Mouse (Mus musculus): ENCODE measurements around the gene Itih3.

The Itih3 gene

DNA sequence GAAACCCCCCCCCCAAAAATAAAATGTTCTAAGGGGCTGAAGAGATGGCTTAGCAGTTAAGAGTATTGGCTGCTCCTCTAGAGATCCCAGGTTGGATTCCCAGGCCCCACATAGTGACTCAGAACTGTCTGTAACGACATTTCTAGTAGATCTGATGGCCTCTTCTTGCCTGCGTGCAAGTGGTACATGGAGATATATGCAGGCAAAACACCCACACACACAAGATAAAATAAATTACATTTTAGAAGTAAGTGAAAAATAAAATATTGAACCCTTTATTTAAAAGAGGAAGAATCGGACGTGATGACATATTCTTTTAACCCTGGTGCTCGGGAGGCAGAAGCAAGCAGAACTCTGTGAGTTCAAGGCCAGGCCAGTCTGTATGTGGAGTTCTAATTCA is 20.9 kb downstream of the Itih3 start:
- no peak for DNase-seq (ENCODE audit: low spot score)

DNA sequence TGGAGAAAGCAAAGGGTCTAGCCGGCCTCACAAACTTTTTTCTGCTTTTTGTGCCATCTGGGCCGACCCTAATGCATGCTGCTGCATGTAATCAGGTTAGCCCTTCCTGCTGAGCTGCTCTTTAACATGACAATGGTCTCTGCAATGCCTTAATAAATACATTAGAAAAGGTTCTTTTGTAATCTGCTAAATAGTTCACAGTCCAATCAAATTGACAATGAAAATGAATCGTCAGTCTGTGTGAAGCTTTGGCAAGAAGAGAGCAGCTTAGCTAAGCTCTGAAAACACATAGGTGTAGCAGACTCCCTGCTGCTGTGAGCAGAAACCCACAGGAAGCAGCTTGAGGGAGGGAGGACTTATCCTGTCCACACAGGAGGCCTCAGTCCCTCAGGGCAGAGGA is 23.6 kb downstream of the Itih3 start:
- no peak for DNase-seq (ENCODE audit: low spot score)

DNA sequence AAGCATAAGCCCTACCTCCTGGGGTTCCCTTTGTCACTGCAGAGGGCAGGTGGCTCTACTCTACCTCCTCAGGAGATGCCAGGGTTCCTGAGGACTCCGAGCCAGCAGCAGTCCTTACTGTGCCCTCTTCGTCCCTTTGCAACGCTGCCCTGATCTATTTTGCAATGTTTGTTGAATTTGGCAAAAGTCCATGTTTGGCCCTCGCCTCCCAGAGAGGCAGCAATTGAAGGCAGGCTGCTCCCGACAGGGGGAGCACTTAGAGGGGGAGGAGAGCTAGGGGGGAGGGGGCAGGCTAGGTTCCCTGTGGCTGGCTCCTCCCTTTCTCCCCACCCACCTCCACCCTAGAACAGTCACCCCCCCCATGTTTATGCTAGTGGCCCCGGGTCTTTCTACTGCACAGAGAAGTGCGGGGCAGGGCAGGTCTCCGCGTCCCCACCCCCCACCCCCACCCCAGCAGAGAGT is 35.3 kb downstream of the Itih3 start:
- peak; percentile 74 for DNase-seq (ENCODE audit: low spot score)

DNA sequence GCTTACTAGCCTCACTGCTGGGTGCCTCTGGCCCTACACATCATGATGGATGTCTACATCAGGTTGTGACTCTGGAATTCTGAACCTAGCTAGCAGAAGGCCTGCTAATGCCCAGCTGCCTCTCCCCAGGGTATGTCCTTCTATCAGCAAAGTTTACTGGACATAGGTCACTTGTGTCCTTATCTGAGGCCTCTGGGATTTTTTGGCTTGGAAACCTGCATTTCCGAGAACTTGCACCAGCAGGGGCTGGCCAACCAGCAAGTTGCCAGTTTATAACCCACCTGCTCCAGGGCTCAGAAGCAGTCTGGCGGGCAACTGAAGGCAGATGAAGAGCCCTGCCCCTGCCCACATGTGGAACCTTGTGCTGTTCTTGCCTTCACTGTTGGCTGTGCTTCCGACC is 37.4 kb downstream of the Itih3 start, which contains the start of gene Itih4:
Gene Itih4, plus strand, starts transcription at position 273 of the 400 bp plus-strand sequence.
- no peak for DNase-seq (ENCODE audit: low spot score)

DNA sequence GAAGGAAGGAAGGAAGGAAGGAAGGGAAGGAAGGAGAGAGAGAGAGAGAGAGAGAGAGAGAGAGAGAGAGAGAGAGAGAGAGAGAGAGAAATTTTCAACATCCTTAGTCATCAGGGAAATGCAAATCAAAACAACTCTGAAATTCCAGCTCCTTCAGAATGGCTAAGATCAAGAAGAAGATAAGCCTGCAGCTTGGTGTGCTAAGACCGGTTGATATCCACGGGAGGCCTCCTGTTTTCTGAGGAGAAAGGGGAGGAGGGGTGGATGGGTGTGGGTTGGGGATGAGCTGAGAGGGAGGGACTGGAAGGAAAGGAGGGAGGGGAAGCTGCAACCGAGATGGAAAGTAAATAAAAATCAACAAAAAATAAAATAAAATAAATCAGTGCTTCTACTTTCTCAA is 38.3 kb downstream of the Itih3 start:
- DNase-seq (ENCODE audit: low spot score): no peak

DNA sequence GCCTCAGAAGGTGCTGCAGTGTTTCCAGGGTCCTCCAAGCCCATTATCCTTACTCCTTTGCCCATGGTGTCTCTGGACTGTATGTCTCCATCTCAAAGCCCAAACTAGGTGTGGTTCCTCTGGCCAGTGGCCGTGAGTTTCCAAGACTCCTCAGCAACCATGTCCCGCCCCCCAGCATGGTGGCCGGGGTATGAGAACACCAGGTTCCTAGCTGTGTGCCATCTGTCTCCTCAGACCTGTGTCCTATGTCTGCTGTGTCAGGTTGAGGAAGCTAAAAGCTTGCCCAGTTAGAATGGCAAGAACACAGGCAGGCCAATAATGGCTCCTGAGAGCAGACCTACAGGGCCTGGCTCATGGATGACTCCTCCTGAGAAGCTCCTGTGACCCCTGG is 41.8 kb downstream of the Itih3 start:
- DNase-seq (ENCODE audit: low spot score): no peak

DNA sequence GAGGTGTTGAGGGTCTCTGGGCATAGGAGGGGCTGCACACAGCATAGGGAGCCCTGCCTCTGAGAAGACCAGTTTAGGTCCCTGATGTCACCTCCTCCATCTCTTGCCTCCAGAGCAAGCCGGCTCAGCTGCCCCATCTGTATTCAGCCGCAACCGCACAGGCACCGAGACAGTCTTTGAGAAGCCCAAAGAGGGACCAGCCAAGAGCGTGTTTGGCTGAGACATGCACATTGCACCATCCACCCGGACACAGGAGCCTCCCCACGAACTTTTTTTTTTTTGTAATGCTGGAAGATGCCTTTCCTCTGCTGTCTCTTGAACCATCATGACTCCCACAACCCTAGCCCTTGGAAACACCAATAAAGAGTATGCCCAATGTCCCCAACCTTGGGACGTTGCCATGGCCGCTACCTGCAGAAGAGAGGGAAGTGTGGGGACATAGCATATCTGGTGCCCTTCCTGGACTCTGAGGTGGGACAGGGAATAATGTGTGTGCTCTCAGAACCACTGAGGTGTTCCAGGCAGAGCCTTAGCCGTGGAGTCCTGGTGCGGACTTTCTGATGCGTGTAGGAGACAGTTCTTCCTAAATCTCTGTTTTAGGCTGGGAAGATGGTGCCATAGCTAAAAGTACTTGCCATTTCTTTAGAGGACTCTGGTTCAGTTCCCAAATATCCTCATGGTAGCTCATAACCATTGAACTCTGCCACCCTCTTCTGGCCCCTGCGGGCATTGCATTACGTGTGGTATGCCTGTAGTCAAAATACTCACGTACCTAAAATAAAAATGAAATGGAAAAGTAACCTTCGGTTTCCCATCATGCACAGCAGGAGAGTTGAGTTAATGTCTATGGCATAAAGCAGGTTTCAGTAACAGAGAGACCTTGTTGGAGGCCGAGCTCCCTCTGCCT is 42.5 kb downstream of the Itih3 start:
- DNase-seq (ENCODE audit: low spot score): no peak

DNA sequence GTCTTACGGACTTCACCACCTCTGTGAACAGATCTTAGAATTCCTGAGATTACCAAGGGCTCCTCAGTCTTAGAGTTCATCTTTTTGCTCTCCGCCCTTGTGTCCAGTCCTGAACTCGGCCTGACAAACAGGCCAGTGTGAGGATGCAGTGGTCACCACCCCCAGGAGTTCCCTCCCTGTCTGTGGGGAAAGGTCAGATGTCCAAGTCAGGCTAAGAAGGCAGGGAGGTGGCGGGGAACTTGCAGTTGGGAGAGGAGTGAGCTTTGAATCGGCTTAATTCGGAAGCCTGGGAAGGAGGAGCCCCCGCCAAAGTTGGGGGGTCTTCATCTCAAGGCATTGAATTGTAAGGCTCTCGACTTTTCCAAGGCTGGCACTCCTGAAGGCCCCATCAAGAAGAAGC is 43.3 kb downstream of the Itih3 start:
- no peak for DNase-seq (ENCODE audit: low spot score)

DNA sequence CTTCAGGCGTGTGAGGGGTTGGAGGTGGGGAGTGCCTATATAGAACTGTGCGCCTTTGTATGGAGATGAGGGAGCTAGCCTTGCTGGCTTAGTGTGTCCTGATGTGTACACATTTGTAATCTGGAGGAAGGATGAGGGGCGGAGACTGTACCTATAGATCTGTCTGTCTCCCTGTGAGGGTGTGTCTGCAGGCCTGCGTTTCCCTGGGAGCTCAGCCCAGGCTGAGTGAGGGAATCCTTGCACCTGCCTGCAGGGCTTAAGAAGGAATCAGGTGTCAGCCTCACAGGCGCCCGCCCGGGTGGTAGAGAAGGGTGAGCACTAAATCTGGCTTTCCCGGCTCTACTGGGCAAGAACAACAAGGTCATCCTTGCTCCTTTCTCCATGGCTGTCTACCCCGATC is 43.8 kb downstream of the Itih3 start:
- DNase-seq (ENCODE audit: low spot score): no peak

DNA sequence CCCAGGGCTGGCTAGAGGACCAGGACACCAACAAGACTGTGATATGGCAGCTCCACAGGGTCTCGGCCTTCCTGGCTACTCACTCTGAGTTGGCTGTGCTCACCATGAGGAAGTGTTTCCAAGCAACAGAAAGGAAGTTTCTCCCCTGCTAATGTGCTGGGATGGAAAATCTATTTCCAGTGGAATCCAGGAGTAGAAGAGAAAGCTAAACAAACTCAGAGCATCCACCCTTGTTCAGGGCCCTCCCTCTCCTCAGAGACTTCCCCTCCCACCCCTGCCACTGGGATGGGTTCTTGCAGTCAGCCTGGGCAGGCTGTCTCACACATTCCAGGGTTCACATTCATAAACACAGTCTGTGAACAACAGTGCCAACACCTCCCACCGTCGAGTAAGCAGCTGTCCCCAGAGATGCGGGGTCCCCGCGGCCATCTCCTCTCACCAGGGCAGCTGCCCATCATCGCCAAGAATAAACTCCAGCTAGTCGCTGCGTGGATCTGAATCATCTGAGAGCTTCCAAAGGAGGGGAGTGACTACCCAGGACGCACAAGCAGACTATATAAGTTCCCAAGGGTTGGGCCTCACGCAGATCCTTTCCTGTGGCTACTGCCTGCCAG is 44.5 kb downstream of the Itih3 start, which contains the start of gene Mustn1:
Gene Mustn1, plus strand, starts transcription at position 243 of the 614 bp plus-strand sequence.
- DNase-seq (ENCODE audit: low spot score): no peak

DNA sequence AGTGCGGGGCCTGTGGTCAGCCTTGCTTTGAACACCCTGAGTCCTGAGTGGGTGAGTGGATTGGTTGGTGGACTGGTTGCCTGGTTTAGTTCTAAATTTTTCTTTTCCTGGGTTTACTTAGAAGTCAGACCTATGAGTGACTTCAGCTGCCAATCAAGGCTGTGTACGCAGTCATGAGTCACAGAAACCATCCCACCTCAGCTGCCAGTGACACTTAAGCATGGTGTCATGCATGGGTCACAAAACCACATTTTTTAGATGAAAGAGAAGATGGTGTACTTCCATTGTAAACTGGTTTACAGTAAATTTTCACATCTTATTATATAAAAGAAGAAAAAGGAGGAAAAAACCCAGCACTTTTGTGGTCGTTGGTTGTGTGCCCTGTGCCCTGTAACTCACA is 45.7 kb downstream of the Itih3 start:
- no peak for DNase-seq (ENCODE audit: low spot score)

DNA sequence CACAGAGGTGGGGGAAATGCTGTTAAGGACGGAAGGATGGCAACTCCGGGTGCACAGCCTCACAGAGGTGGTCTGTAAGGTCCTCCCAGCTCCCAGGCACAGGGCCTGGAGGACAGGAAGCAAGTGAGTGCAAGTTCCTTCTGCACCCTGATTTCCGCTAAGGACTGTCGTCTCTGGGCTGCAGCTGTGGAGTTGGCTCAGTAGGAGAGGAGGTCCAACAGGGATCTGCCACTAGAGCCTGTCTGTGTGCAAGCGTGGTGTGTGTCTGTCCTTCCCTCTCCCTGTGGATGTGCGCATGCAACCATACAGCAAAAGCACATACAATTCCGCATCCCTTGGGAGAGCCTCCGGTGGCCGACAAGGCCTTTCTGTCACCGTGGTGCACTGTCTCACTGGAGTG is 47.1 kb downstream of the Itih3 start:
- no peak for DNase-seq (ENCODE audit: low spot score)

DNA sequence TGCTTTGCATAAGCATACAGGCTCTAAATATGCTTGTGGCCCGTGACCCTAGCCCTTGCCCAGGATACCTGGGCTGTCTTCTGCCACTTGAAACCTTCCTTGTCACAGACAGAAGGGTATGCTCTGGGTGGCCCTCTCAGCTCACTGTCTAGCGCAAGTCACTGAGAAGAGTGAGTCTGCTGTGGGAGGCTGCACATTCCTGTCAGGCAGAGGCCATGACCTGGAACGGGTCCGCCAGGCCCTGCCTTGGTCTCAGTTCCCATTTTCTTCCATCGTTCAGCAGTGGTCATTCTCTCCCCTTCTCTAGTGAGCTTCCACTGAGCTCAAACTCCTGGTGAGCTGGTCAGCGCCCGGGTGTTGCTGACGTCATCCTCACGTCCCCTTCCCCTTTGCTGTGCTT is 47.6 kb downstream of the Itih3 start:
- DNase-seq (ENCODE audit: low spot score): no peak

DNA sequence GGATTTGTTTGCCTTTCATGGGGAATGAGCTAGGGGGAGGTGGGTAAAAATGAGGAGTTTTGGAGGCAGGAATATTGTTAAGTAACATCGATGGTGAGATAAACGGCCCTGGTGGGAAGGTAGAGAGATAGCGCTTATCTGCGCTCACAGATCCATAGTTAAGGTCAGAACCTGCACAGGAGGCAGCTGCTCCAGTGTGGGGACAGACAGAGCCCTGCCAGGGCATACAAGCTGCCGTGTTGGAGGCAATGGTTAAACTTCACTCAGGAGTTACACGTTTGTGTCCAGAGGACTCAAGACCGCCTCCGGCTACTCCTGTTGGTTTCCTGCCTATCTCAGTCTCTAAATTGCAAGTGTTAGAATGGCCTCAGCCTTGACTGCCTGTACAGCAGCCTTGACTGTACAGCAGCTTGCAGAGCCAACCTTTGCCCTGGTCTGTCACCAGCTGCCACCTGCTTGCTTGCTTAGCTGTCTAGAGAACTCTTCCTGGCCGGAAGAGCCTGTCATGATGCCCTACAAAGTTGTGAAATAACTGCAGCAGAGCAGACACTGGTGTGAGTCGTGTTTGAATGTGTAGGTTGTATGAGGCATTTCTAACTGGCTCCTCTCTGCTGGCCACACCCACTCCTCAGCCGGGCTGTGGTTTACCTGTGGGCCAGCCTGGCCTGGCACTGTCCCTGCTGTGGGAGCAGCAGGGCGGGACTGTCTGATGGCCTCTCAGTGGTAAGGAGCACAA is 48.3 kb downstream of the Itih3 start:
- DNase-seq (ENCODE audit: low spot score): no peak

DNA sequence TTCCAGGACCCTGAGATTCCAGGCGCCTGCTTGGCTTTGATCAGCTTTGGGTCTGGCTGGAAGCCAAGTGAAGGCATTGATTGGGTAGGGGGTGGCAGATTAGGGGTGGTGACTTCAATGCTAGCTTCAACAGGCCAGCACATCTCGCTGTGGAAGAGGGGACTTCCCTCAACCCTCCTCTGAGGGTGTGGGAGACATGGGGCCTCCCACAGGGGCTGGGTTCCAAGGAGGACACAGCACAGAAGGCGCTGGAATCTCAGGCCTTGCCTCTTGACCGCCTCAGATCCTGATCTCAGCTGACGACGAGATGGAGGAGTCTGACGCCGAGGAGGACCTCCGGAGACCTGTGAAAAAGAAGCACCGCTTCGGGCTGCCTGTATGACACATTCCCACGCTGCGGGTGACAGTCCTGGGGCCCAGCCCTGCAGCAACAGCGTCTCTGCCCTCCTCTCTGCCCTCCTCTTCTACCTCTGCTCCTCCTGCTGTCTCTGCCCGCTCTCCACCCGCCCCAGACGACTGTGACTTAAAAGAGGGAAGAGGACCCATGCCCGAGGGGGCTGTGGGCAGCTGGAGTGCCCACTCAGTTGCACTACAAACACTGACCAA is 49.4 kb downstream of the Itih3 start:
- DNase-seq (ENCODE audit: low spot score): no peak

DNA sequence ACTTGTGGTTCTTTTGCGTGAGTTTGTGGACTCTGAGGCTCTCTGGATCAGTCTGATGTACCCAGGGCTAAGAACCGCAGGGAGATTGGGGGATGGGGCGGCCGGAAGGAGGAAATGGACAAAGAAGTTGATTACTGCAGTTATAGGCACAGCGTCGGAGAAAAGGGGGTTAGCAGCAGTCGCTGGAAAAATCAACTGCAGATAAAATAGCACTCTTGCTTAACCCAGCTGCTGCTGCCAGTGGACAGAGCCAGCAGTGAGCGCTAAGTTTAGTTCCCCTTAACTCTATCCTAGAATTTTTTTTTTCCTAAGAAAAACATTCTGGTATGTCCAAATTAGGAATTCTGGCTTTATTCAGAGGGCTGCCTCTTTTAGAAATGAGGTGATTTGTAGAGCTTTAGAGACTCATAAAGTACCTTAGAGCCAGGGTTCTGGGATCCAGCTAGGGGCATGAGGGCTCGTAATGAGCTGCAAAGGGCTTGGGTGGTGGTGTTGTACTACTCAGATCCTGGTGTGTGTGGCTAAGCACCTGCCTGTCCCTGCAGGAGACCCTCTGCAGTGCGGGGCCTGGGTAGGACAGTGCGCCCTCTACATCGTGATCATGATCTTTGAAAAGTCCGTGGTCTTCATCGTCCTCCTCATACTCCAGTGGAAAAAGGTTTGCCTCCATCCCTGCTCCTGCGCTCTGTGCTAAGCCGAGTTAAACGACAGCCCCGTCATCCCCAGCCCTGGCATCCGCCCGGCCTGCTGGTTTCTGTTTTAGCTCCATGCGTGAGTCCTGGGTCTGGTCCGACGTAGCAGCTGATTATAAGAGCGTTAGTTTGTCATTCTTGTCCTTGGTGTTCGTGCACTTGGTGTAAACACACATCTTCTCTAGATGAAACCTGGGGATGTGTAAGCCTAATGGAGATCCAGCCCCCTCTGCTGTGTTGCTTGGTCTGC is 53.1 kb downstream of the Itih3 start:
- DNase-seq (ENCODE audit: low spot score): no peak

DNA sequence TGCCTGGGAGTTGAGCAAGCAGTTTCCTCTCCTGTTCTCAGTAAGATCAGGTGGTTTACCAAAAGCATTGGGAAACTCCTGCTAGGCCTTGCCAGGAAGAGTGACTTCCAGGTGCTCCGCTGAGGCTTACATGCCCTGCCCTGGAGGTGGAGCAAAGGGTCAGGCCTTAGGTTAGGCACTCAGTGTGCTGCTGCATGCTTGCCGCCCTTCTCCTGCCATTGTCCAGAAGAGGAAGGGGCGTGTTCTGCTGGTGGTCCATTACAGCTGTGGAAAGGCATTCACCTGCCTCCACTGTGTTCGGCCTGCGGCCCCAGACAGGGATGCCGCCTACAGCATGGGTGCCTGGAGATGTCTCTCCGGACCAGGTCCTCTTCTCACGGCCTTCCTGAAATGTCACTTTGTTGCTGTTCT is 54.2 kb downstream of the Itih3 start:
- no peak for DNase-seq (ENCODE audit: low spot score)

DNA sequence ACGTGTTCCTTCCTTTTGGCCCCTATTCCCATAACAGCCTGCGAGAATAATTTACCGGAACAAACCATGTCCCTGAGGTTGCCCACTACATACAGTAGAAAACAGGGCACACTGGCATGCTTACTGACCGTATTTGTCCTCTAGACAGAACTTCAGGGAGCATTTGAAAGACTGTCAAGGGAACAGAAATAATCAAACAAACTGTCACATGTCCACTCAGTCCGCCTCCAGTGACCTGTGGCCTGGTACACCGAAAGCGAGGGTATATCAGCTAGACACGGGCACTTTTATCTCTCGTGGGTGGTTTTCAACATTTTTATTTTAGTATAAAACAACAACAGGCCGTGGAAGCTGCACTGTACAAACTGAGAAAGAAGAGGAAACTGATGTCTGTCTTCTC is 54.7 kb downstream of the Itih3 start:
- DNase-seq (ENCODE audit: low spot score): no peak

DNA sequence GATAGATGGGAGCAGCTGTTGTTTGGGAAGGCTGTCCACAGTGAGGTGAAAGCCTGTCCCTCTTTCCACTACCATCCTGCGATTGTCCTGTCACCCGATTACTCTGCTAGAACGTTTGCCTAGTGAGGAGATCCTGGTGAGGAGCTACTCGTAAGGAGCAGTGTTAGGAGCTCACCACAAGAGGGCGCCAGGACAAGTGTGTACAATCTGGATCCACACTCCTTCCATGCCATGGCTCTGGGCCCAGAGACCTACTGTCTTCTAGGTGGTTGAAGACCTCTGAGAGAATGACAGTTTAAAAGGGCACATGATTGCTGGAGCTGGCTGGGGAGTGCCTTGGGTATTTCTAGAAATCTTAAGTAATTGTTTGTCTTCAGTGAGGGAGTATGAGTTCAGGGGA is 56.5 kb downstream of the Itih3 start:
- no peak for DNase-seq (ENCODE audit: low spot score)

DNA sequence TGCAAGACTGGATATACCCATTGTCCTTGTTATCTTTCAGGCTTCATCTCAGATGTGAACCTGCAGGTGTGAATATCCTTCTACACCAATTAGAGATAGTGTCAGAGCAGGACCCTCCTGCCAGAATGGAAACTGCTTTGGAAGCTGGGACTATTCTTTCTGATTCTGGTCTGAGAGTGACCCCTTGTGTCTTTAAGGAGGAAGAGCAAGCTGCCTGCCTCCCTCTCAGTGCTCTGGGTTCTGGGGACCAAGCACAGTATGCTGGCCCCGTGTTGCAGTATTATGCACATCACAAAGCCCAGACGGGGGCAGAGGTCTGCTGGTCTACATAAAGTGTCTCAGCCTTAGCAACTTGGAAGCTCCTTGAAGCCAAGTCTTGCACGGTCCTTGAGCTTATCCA is 58.2 kb downstream of the Itih3 start:
- DNase-seq (ENCODE audit: low spot score): no peak

DNA sequence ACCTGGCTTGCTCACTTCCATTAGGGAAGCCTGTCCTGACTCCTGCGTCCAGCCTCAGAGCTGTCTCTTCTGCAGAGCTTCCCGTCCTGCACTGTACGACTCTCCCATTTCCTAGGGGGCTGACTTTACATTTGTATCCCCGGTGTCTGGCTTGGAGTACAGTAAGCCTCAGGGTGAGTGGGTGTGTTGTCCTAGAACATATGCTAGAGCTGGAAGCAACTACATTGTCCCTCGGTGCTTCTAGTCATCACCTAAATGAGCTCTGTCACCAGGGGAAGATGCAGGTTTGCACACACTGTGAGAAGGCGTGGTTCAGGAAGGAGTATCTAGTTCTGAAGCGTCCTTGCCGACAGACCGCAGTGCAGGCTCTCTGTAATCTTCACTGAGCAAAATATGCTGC is 61.2 kb downstream of the Itih3 start:
- DNase-seq (ENCODE audit: low spot score): no peak
